Mouse (Mus musculus) hindlimb bud, embryonic 11.5 days (tissue): Measurements from ENCODE around the gene Mmp25.
A peak's percentile ranks its signal among the peaks of the same experiment; 100 is the strongest.

Experiments used
- DNase-seq: peaks from one replicate; pipeline ENCODE4 v3.0.0-alpha.2; 2012; ENCODE audit warnings: low read depth, low spot score; ENCODE audit errors: extremely low spot score

The Mmp25 gene

DNA sequence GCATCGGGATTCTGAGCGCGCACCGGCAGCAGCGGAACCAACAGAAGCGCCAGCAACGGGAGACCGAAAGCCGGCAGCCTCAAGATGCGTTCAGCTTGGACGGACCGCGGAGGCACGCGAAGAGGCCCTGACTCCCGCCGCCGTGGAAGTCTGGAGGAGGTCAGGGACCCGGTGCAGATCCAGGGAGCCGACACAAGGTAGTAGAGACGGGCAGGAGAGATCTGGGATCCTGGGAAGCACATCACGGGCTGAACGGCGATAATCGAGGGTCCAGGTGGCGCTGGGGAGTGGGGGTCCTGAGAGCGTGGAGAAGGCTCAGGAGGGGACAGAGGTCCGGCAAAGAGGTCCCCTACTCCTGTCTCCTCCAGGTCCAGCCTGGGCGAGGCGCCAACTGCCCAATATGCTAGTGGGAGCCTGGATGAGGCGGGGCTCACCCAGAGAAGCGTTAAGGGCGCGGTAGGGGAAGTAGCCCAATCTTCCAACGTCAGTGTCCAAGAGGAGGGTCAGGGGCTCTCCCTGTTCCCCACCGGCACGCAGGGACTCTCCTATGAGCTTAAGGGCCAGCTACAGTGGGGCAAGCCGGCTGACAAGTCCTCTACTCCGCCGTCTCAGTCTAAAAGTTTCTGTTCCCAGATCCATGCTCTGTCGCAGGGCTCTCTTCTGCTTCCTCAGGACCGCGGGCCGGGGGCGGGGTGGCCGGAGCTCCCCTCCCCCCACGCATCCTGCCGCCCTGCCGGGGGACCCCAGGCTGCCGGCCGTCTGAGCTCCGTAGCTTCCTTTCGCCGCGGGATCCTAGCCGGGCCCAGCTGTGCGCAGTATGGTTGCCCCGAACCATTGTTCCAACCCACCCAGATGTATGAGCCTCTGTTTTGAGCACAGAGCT is at the start of gene Mmp25:
Mmp25 (minus strand) TSS at position 665 of the 883 bp plus-strand sequence.
- no peak for DNase-seq

DNA sequence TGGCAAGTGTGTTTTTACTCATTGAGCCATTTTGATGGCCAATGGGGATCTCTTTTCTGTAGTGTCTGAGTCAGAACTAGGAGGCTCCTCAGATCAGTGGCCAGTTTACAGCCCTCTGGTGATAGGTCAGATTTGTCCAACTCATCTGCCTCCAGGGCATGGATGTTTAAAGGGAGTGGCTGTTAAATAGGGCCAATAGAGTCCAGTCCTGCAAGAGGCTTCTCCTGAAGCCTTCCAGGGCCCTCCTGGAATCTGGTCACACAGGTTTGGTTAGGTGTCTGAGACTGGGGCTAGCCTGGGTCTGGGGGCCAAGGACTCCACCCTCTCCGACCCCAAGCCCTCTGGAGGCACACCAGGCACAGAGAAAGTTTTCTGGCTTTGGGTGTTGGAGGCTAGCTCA is 49.4 kb upstream of the Mmp25 start:
- no peak for DNase-seq

DNA sequence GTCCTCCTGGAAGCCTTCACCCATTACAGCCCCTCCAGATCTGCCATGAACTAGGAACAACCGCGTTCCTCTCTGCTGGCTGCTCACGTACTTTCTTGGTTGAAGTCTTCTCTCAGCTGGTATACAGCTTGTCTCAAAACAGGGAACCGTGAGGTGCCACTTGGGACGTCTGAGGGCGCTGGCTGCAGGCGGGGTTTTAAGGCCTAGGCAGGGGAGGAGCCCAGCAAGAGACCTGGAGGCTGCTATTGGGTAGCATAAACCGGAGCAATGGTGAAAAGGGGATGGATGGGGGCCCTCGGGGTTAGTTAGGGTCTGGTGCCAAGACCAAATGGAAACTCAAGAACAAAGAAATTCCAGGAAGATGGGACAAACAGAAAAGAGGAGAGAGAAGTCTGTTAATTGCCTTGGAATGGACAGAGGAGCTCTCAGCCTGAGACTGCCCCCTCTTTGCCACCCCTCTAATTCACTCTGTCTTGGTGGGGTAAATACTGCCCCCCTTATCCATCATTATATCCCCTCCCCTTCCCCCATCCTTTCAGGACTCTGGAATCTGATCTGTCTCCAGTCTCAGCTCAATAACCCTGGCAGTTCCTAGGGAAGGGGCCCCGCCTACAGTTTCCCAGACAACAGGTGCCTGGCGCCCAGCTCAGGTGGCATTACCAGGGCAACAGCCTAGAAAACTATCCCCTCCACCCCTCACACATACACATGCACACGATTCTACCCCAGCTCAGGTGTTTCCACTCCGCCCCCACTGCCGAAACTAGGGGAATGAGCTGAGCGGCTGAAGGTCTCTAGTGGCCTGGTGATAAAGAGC is 39.0 kb upstream of the Mmp25 start, which contains the start of gene Cldn9:
Cldn9 (minus strand) TSS at position 171 of the 817 bp plus-strand sequence.
- no peak for DNase-seq

DNA sequence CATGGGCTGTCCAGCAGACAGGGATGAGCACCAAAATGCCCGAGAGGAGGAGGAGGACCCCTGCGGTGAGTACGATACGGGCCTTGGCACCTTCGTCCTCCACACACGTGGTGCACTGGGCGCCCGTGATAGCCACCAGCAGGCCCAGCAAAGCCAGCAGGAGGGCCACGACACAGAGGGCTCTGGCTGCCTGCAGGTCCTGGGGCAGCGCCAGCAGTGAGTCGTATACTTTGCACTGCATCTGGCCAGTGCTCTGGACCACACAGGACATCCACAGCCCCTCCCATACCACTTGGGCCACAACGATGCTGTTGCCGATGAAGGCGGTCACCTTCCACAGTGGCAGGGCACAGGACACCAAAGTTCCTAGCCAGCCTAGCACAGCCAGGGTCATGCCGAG is 38.1 kb upstream of the Mmp25 start:
- no peak for DNase-seq

DNA sequence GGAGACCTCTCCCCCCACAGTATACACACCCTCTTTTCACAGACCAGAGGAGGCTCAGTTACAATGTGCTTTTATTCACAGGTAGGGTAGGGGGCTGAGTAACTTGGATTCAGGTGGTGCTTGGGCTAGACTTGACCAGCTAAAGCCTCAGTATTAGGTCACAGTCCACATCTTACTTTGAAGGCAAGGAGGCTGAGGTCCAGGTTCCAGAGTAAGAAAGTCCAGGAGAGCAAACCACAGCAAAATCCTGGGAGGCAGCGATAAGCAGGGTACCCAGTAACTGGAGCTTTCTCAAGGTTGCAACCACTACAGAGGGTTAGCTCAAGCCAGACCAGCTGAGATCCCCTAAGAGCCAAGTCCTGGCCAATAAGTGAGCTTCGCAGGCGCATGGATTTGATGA is 37.5 kb upstream of the Mmp25 start:
- DNase-seq: no peak

DNA sequence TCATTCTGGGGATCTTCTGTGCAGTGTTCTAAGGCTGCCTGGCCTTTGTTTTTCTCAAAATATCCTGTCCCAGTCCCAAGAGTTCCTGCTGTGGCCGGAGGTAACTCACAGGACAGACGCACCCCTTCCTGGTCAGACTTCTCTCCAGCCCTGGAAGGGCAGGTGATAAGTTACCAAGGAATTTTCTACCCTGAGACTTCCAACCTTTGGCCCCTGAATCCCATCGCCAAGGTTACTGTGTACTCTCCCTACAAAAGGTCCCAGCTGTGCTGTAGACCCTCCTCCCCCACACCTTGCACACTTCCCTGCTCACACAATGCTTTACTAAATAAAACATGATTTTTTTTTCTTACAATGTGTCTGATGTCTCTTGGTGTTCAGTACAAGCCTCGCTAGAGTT is 37.0 kb upstream of the Mmp25 start:
- no peak for DNase-seq

DNA sequence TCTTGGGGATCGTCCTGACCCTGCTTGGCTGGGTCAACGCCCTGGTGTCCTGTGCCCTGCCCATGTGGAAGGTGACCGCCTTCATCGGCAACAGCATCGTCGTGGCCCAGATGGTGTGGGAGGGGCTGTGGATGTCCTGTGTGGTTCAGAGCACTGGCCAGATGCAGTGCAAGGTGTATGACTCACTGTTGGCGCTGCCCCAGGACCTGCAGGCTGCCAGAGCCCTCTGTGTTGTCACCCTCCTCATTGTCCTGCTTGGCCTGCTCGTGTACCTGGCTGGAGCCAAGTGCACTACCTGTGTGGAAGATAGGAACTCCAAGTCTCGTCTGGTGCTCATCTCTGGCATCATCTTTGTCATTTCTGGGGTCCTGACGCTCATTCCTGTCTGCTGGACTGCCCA is 36.0 kb upstream of the Mmp25 start:
- DNase-seq: no peak

DNA sequence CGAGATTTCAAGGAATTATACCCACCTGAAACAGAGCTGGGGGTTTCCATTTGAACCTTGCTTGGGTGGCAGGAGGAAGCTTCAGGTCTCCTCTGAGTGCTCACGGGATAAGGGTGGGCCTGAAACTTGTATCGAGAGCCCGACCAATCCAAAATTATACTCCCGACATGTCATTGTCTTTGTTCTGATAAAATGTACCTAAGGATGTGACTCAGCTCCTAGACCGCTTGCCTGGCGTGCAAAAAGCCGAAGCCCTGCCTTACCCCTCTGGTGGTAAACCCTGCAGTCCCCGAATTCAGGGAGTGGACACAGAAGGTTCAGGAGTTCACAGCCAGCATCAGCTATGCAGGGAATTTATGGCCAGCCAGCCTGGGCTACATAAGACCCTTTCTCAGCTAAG is 35.3 kb upstream of the Mmp25 start:
- DNase-seq: no peak

DNA sequence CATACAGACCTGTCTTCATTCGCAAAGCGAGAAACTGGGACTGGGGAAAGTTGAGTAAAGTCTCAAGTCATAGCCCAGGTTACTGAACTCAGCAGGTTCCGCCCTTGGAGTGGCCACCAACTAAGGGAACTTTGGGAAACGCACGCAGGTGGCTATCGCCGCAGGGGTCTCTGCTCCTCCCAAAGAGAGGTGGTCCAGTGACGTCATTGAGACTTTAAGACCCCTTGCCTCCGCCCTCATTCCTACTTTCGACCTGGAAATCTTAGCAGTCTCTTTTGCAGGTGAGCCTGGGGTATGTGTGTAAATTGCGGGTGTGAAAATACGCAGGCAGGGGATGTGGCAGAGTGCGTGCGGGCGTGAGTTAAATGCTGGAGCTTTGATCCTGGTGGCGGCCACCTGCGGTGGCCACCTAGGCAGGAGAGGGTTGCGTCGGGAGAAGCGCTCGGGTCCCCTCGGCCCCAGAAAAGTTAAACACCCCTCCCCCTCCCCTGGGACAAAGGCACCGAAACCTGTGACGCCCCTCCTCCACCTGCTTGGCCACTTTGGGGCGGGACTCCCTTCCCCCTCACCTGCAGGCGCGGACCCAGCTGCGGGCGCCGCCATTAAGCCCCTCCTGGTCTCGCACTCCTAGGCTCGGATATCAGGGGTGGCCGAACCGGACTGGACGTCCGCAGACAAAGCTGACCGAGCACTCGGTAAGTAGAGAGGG is 34.2 kb upstream of the Mmp25 start, which contains the start of gene Cldn6:
Cldn6 (plus strand) TSS at position 123 of the 709 bp plus-strand sequence.
- no peak for DNase-seq

DNA sequence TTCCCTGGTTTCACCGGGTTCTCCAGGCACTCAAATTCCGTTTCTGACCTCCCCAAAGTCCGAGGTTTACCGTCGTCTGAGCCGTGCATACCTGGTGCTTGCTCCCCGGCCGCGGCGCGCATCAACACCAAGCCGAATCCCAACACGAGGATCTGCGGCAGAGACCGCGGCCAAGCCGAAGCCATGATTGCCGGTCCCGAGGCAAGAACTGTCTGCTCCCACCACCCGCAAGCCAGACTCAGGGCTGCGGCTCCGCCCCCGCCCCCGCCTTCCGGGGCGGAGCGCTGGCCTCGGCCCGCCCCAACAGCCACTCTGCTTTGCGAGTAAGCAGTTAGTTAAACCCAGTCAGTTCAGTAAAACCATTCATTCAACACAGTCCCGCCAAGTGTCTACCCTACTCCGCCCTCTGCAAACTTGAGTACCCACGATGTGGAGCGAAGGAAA is 32.2 kb upstream of the Mmp25 start, which contains the start of gene Tnfrsf12a:
Tnfrsf12a (minus strand) TSS at position 233 of the 444 bp plus-strand sequence.
- DNase-seq: no peak

DNA sequence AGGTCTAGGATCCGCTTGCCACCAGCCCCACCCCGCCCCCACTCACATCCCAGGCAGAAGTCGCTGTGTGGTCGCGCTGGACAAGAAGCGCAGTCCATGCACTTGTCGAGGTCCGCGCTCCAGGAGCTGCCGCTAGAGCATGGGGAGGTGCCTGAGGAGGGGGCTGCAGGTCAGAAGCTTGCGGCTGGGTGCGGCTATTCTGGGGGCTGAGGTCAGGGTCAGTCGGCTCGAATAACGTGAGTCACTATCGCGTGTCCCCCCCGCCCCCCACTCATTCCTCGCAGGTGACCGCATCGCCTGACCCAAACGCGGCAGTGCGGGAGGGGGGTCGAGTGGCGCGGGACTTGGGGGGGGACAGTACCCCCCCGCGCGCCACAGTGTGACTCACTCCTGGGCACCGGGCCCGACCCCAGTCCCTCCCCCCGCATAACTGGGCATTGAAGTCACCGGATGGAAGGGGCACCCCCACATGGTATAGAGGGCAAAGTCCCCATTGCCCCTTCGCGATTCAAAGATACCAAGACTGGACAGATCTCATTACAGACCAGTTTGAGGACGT is 31.5 kb upstream of the Mmp25 start:
- no peak for DNase-seq

DNA sequence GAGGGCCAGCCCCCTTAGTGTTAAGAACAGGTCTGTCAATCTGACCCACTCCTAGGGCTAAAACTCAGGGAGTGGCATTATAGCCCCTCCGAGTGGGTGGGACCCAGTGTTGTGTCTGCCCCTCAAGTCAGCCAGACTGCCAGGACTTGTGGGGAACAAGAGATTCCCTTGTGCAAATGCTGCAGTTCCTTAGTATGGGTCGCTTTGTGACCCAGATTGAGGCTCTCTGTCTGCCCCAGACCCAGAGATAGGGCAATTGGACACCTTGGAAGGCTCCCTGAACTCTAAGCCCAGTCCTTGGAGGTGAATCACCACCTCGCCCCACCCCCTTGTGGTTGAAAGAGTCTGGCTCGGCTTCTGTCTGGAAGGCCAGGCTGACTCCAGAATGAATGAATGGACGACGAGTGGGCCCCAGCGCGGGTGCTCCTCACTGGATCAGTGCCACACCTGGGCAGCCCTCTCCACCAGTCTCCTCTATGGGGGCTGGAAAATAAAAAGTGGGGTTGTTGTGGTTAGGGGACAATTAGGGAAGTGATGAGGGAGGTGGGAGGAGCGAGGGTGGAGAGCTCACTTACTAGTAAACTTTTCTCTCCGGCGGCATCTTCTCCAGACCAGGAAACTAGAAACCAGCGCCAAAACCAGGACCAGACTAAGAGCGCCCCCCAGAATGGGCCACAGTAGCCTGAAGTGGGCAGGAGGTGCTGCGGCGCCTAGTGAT is 30.6 kb upstream of the Mmp25 start:
- no peak for DNase-seq

DNA sequence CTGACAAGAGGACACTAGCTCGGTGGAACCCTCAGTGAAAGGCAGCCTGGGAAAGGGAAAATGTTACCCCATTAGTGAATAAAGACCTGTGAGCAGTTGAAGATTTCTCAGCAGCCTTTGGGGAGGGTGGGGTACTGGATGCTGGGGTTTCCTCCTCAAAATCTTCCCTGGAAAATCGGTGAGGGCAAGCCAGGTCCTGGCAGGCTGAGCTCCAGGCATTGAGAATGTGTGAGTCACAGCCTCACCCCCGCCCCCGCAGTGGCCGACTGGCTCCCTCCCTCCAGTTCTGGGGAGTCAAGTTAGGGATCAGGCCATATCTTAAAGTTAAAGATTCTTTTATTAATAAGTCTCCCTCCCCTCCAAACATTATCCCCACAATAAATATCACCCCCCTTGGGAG is 30.1 kb upstream of the Mmp25 start:
- DNase-seq: no peak

DNA sequence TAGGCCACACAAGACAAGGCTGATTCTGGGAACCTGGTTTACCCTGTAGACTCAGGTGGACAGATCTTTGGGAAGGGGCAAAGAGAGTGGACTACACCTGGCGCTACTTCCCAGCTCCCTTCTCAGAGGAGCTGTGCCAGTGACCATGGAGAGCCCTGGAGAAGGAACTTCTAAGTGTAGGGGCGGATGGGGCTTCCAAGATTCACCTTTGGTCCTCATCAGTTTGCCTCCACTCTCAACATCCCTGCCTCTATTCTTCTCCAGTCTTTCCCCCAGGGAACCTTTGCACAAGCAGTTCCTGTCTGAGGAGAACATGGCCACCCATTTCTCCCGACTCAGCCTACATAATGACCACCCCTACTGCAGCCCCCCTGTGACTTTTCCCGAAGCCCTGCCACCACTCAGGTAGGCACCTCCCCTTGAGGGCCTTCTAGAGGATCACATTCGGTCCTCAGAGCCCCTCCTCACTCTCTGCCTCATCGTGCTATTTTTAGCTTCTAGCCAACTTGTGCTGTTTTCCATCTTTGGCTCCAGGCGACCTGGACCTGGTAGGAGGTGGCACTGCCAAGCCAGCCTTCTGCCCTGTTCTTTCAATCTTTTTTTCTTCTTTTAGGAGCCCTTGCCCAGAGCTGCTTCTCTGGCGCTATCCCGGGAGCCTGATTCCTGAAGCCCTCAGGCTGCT is 29.3 kb upstream of the Mmp25 start:
- DNase-seq: no peak

DNA sequence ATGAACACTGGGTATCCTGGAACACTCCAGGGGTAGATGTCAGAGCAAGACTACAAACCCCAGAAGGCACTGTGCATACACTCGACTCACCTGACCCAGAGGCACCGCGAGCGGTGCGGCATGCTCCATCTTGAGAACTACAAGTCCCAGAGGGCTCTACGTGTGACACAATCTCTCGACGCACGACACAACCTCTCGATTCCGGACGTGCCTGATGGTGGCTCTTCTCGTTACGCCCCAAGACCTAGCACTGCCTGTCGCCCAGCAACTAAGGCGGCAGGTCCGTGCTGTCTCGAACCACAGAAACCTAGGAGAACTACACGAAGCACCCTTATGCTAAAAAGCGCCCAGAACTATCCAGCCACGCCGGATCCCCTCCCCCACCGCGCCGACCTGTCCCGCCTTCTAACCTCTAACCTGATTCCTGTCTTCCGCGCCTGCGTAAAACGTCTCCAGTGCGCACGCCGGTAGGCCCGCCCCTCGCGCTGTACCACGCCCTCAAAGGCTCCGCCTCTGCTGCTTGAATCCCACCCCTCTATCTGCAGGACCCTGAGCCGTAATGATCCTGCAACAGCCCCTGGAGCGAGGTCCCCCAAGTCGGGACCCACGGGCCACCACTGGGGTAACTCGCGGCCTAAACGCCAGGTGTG is 28.5 kb upstream of the Mmp25 start, which contains the start of the genes Hcfc1r1 and Thoc6:
Hcfc1r1 (plus strand) TSS at position 173 of the 650 bp plus-strand sequence.
Thoc6 (minus strand) TSS at position 459 of the 650 bp plus-strand sequence.
- peak; percentile 93 for DNase-seq

DNA sequence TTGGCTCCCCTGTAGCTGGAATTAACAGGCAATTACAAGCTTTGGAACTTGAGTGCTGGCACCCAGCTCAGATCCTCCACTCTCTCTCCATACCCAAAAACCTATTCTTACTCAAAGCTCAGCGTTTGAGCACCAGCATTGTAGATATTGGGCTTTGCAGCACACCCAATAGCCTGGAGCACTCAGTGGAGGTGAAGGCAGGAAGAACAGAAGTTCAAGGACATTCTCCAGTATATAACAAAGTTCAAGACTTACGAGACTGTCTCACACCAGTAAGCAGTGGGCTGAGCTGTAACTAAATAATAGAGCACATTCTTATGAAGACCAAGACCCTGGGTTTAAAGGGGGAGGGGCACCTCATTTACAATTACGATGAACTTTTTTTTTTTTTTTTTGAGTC is 27.7 kb upstream of the Mmp25 start:
- no peak for DNase-seq

DNA sequence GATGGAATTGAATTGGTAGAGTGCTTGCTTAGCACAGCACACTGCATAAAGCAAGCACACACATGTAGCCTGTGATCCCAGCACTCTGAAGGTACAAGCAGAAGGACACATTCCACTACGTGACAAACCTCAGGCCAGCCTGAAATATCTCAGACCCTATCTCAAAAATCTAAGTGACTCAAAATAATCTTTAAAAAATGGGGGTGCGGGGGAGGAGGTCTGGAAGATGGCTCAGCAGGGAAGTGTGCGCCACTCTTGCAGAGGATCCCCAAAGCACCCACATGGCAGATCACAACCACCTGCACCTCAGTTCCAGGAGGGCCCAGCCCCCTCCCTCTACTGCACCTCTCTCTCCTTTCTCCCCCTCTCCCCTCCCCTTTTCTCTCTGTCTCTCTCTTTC is 26.4 kb upstream of the Mmp25 start:
- no peak for DNase-seq

DNA sequence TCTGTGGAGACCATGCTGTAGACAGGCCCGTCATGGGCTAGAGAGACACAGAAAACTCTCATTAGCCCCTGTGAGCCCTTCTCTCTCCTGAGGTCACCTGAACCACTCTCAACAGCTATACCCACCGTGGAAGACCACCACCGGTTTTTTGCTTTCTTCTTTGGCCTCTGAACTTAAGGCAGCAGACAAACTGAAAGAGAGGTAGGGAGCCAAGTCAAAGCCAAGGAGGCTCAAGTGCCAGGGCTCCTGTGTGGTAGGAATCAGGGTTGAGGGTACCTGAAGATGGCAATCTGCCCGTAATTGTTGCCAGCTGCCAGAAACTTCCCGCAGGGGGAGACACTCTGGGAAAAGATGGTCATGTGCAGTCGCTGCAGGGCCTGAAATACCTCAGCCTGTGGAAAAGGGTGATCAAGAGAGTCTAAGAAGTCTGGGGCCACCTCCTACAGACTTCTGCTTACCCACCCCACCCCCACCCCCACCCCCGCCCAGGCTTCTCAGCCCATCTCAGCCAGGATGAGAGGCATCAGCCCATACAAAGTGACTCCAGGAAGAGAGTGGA is 25.5 kb upstream of the Mmp25 start:
- no peak for DNase-seq

DNA sequence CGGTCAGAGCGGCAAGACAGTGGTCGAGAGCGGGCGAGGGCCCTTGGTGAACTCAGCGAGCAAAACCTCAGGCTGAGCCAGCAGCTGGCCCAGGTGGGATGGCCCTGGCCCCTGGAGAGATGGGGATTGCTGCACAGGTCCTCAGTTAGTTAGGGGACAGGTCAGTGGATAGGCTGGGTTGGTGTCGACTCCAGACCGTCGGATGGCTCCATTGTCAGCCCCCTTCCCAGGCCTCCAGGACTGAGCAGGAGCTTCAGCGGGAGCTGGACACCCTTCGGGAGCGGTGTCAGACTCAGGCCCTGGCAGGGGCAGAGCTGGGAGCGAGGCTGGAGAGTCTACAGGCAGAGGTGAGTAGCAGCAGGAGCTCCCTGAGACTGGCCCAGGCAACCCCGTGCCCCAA is 20.4 kb upstream of the Mmp25 start:
- no peak for DNase-seq
